Mouse (Mus musculus) bone marrow macrophage, adult 2 months (primary cell): ENCODE data around the gene Dlg4.

Experiments
- CTCF ChIP-seq: IDR thresholded peaks from 2 replicates; pipeline ENCODE4 v1.5.1; 2012; ENCODE audit warnings: low read depth, mild to moderate bottlenecking, low read length, moderate library complexity
- POLR2A ChIP-seq: IDR thresholded peaks from 2 replicates; pipeline ENCODE4 v1.6.1; 2012; ENCODE audit warnings: mild to moderate bottlenecking, low read depth, low read length, borderline replicate concordance

GRCm38 (mm10) chr11:70010033-70010432 lies 6.7 kb upstream of the Dlg4 start:
- TF ChIP-seq POLR2A (no peak), CTCF (no peak)
